Mouse (Mus musculus) CH12.LX (cell line): Measurements from ENCODE around the gene Asic2.

Experiments
- CHD1 ChIP-seq: IDR thresholded peaks from 2 replicates; pipeline ENCODE4 v1.6.1; 2012; ENCODE audit warnings: low read depth, low read length, improper control_type of control experiment, inconsistent platforms
- CTCF ChIP-seq, 2 experiments: IDR thresholded peaks in 1 of 2; conservative IDR thresholded peaks in 1 of 2; 2 replicates each; pipeline ENCODE4 v1.5.1; 2011 to 2012; ENCODE audit warnings: low read depth in 2 of 2, low read length in 2 of 2, improper control_type of control experiment in 1 of 2, inconsistent platforms in 1 of 2, mild to moderate bottlenecking in 1 of 2, moderate library complexity in 1 of 2
- E2F4 ChIP-seq: IDR thresholded peaks from 2 replicates; pipeline ENCODE4 v1.6.1; 2011; ENCODE audit warnings: low read depth, low read length, improper control_type of control experiment; ENCODE audit not compliant: insufficient replicate concordance
- ETS1 ChIP-seq: conservative IDR thresholded peaks from 2 replicates; pipeline ENCODE4 v1.6.1; 2012; ENCODE audit warnings: low read depth, mild to moderate bottlenecking, inconsistent platforms, low read length, improper control_type of control experiment, moderate library complexity
- HCFC1 ChIP-seq: IDR thresholded peaks from 2 replicates; pipeline ENCODE4 v1.6.1; 2012; ENCODE audit warnings: low read depth, mild to moderate bottlenecking, inconsistent platforms, low read length, improper control_type of control experiment
- IRF4 ChIP-seq: IDR thresholded peaks from 2 replicates; pipeline ENCODE4 v1.6.1; 2014; ENCODE audit warnings: low read depth, mild to moderate bottlenecking, inconsistent platforms, low read length, improper control_type of control experiment
- KAT2A ChIP-seq: IDR thresholded peaks from 2 replicates; pipeline ENCODE4 v1.6.1; 2012; ENCODE audit warnings: low read length, improper control_type of control experiment, inconsistent platforms; ENCODE audit not compliant: insufficient replicate concordance
- MAFK ChIP-seq: IDR thresholded peaks from 2 replicates; pipeline ENCODE4 v1.6.1; 2011; ENCODE audit warnings: low read length, improper control_type of control experiment; ENCODE audit not compliant: insufficient replicate concordance
- MAX ChIP-seq: IDR thresholded peaks from 2 replicates; pipeline ENCODE4 v1.6.1; 2011; ENCODE audit warnings: low read length, improper control_type of control experiment
- NRF1 ChIP-seq: IDR thresholded peaks from 2 replicates; pipeline ENCODE4 v1.6.1; 2014; ENCODE audit warnings: low read depth, mild to moderate bottlenecking, inconsistent platforms, low read length, improper control_type of control experiment, moderate library complexity
- POLR2A ChIP-seq: IDR thresholded peaks from 2 replicates; pipeline ENCODE4 v1.6.1; 2011; ENCODE audit warnings: low read depth, mild to moderate bottlenecking, improper control_type of control experiment, low read length
- USF1 ChIP-seq: IDR thresholded peaks from 2 replicates; pipeline ENCODE4 v1.6.1; 2014; ENCODE audit warnings: low read depth, mild to moderate bottlenecking, inconsistent platforms, low read length, improper control_type of control experiment
- ZKSCAN1 ChIP-seq: IDR thresholded peaks from 2 replicates; pipeline ENCODE4 v1.6.1; 2012; ENCODE audit warnings: low read depth, inconsistent platforms, low read length, improper control_type of control experiment, borderline replicate concordance

- TF ChIP-seq HCFC1 (no peak), ETS1 (no peak), MAX (no peak), CTCF (conservative IDR thresholded peaks at IDR 0.05 in 1 of 2, IDR thresholded peaks at IDR 0.05 in 1 of 2; ENCODE audit: low read depth in 2 of 2, low read length in 2 of 2) (no peak), KAT2A (no peak), IRF4 (no peak), POLR2A (no peak), E2F4 (no peak), CHD1 (no peak), ZKSCAN1 (no peak), MAFK (no peak), USF1 (no peak), NRF1 (no peak)
Measured at GRCm38 (mm10) chr11:81057506-81057905, 910.8 kb downstream of the Asic2 start.
